Mouse (Mus musculus) embryo, embryonic 11.5 days (tissue): ENCODE measurements around the gene Pex11b.
"Not testable (repeated sequence)": the region's sequence is repeated elsewhere in the genome, so short reads cannot be mapped to it uniquely, and the experiment has no call there.

Experiments used
- DNase-seq: peaks from one replicate; pipeline ENCODE4 v3.0.0-alpha.2; 2012; ENCODE audit warnings: low read depth, low spot score

Pex11b gene

GRCm38 (mm10) chr3:96674442-96674841 is 39.3 kb downstream of the Pex11b start:
- DNase-seq, result peak; percentile 35

- DNase-seq, result no peak
Measured at GRCm38 (mm10) chr3:96675171-96675570, 40.0 kb downstream of the Pex11b start.

GRCm38 (mm10) chr3:96675690-96676089 is 40.5 kb downstream of the Pex11b start:
- no peak for DNase-seq

GRCm38 (mm10) chr3:96678456-96678855 is 43.3 kb downstream of the Pex11b start:
- no peak for DNase-seq

GRCm38 (mm10) chr3:96679159-96679674 is 44.0 kb downstream of the Pex11b start:
- DNase-seq, result no peak

- no peak for DNase-seq
Measured at GRCm38 (mm10) chr3:96680269-96680956, 45.2 kb downstream of the Pex11b start.

GRCm38 (mm10) chr3:96683496-96683895 is 48.3 kb downstream of the Pex11b start:
- DNase-seq, result no peak

GRCm38 (mm10) chr3:96684151-96684821 is 49.1 kb downstream of the Pex11b start:
- DNase-seq, result no peak

GRCm38 (mm10) chr3:96684822-96685156 is 49.6 kb downstream of the Pex11b start:
- no peak for DNase-seq

- DNase-seq, result not testable (repeated sequence)
Measured at GRCm38 (mm10) chr3:96686057-96686456, 50.9 kb downstream of the Pex11b start.

GRCm38 (mm10) chr3:96688854-96689253 is 53.7 kb downstream of the Pex11b start:
- no peak for DNase-seq

- no peak for DNase-seq
Measured at GRCm38 (mm10) chr3:96690298-96690697, 55.1 kb downstream of the Pex11b start.

- DNase-seq, result no peak
Measured at GRCm38 (mm10) chr3:96692506-96692905, 57.3 kb downstream of the Pex11b start.

- no peak for DNase-seq
Measured at GRCm38 (mm10) chr3:96693579-96693978, 58.4 kb downstream of the Pex11b start.
